Mouse (Mus musculus) ovary, postnatal 36 days (tissue): ENCODE data around the gene Gm49339.
"Not testable (repeated sequence)": the region's sequence is repeated elsewhere in the genome, so short reads cannot be mapped to it uniquely, and the experiment has no call there.

Experiments
- DNase-seq: peaks from one replicate; pipeline ENCODE4 v3.0.0; 2022; ENCODE audit warnings: low spot score, mixed read lengths

The Gm49339 gene

GRCm38 (mm10) chr10:51480397-51480796 lies at the start of gene Gm49339, which contains the start of gene Lilr4b:
Gene Gm49339 (plus strand): TSS chr10:51480612.
Gene Lilr4b (plus strand): TSS chr10:51480632.
- not testable (repeated sequence) for DNase-seq

- no peak for DNase-seq
These were observed 47.5 kb upstream of the Gm49339 start for GRCm38 (mm10) chr10:51432940-51433339.

DNA sequence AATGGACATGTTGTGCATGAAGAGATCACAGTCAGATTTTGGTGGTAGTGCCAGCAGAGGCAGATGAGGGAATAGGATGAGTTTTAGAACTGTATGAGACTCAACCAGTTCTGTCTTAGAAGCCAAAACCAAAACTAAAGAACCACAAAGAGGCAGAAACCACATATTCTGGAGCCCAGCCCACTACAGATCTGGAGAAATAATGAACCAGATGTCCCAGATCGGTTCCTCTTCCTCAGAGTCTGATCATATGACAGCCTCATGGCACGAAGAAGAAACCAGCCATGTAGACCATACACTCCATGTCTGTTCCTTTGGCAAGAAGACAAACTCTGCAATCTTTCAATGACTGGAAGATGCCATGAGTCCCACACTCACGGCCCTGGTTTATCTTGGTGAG lies 44.7 kb upstream of the Gm49339 start:
- DNase-seq: no peak

DNA sequence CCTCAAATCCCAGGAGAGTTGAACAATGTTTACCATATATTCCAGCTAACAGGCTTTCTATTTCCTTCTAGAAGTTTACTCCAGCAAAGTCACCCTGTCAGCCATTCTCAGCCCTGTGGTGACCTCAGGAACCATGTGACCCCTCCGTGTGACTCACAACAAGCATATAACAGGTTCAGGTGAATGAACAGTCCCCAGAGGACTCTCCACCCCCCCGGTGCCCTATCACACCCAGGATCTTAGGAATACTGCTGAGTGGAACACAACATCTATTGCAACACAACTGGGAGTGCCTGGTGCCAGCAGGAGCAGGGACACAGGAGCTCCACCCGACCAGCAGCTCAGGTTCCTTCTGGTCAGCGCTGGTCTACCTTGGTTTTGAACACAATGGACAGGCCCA lies 28.8 kb upstream of the Gm49339 start:
- no peak for DNase-seq

DNA sequence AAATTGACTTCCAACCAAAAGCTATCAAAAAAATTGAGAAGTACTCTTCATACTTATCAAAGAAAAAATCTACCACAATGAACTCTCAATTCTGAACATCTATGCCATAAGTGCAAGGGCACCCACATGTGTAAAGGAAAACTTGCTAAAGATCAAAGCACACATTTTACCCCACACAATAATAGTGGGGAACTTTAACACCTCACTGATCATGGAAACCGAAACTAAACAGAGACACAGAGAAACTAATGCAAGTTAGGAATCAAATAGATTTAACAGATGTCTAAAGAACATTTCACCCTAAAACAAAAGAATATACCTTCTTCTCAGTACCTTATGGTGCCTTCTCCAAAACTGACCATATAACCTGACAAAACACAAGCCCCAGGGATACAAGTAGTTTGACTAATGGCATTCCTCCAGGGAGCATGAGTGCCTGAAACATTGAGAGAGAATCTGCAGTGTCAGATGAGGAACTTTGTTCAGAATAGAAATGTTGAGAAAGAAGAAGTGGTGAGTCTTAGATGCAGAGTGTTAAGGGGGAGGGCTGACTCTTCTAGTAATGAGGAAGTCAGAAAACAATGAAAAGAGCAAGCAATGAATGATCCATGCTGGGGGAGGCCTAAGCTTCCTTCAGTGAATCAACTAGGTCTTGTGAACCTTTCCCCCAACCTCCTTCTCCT lies 26.7 kb upstream of the Gm49339 start:
- DNase-seq: no peak

- DNase-seq: no peak
These were observed 26.0 kb upstream of the Gm49339 start for GRCm38 (mm10) chr10:51454365-51454764.

DNA sequence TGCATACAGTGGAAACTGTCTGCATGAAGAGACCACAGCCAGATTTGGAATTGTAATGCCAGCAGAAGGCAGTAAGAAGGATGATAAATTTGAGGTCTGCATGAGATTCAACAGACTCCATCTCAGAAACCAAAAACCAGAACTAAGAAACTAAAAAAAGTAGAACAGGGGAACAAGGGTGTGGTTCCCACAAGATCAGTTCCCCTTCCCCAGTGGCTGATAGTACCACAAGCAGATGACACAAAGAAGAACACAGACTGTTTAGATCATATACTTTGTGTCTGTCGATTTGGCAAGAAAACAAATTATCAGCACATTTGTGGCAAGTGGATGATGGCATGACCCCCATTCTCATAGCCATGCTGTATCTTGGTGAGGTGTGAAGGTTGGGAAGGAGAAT lies 24.6 kb upstream of the Gm49339 start:
- no peak for DNase-seq

DNA sequence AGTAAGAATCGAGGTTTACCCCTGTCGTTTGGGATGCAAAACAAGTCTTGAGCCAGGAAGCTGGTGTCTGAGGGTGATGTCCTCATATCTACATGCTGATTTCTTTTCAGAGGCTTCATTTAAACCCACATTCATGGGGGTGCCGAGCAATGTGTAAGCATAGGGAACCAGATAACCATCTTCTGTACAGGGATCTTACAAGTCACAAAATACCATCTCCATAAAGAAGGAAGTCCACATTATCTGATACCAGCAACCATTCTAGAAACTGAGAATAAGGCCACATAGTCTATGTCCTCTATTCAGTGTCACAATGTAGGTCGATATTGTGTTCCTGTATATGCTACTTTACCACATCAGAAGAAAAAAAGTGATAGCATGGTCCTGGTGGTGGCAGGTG lies 24.0 kb upstream of the Gm49339 start:
- no peak for DNase-seq

GRCm38 (mm10) chr10:51463800-51464199 lies 16.6 kb upstream of the Gm49339 start:
- DNase-seq: not testable (repeated sequence)

DNA sequence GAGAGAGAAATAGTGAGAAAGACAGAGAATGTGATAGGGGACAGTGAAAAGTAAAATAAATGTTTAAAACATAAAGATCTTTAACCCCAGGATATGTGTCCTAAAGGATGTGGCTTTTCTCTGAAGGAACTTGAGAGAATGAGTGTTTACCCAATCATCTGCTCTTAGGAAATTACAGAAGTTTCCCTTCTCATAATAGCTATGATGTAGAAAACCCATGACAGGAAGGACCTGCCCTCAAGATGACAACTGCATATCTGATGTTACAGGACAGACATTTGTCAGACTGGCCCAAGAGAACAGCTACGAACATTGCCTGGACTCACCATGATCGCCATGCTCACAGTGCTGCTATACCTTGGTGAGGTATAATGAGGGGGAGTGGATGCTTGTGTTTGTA lies 10.3 kb downstream of the Gm49339 start, which contains the start of gene Lilrb4a:
Lilrb4a (plus strand) TSS at position 266 of the 400 bp plus-strand sequence.
- DNase-seq: not testable (repeated sequence)

- DNase-seq: no peak
These were observed 39.6 kb downstream of the Gm49339 start for GRCm38 (mm10) chr10:51520021-51520420.

DNA sequence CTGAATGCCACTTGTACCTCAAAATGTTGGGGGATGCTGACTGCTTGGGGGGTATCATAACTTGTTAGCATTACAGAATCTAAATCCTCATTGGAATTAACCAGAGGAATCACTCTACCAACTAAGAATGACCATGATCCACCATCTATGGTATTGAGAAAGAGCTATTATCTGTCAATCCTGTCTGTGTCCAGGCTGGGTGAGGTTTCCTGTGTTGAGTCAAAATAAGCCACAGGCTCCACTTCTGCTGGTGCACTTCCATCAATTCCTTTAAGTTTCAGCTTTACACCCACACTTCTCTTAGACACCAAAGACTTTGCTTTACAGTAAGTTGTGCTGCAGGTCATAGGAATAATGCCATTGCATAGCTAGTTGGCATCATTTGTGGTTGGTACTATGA lies 41.0 kb downstream of the Gm49339 start:
- DNase-seq: no peak

GRCm38 (mm10) chr10:51526090-51526489 lies 45.7 kb downstream of the Gm49339 start:
- DNase-seq: no peak

- no peak for DNase-seq
These were observed 46.2 kb downstream of the Gm49339 start for GRCm38 (mm10) chr10:51526633-51527032.

GRCm38 (mm10) chr10:51528840-51529434 lies 48.5 kb downstream of the Gm49339 start:
- DNase-seq: no peak

DNA sequence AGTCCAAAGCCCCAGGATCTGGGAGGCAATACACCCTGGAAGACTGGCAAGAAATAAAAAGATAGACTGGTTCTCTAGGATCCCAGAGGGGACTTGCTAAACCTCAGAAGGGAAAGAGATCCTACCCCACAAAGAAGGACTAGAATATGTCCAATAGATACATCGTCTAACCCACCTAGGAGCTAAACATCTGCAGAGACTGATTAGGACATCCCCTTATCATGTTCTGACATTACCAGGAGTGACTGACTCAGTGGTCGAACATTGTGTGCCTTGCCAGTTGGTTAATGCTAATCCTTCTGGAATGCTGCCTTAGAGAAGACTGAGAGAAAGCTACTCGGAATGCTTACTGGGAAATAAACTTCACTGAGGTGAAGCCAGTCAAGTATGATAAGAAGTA lies 49.1 kb downstream of the Gm49339 start:
- no peak for DNase-seq

- no peak for DNase-seq
These were observed 50.4 kb downstream of the Gm49339 start for GRCm38 (mm10) chr10:51530813-51531212.
